Mouse (Mus musculus) hindbrain, embryonic 15.5 days (tissue): ENCODE measurements around the gene Camk1. TPM values are rescaled to one million over a fixed set of nuclear protein-coding genes. Genes with fewer than 3 reads are reported as not detected.

ENCODE experiments used
- ATAC-seq: fragments of 200-750 bp; cut with Nextera tagmentation; 2 replicates; pipeline ENCODE4 v1.8.0; 2017; ENCODE audit warnings: low read depth, moderate number of reproducible peaks, moderate TSS enrichment; ENCODE audit not compliant: low FRiP score
- H3K27ac ChIP-seq: fragments of 300-500 bp; sonication (generic); replicated peaks from 2 replicates; pipeline ENCODE4 v1.5.1; 2015; ENCODE audit warnings: mild to moderate bottlenecking, inconsistent platforms
- H3K27me3 ChIP-seq: fragments of 300-500 bp; sonication (generic); 2 replicates; pipeline ENCODE4 v1.6.1; 2015; ENCODE audit warnings: control low read depth, inconsistent platforms
- H3K36me3 ChIP-seq: fragments of 300-500 bp; sonication (generic); 2 replicates; pipeline ENCODE4 v1.6.1; 2015; ENCODE audit warnings: control low read depth, inconsistent platforms
- H3K4me1 ChIP-seq: fragments of 300-500 bp; sonication (generic); replicated peaks from 2 replicates; pipeline ENCODE4 v1.6.1; 2015; ENCODE audit warnings: control low read depth, inconsistent platforms
- H3K4me2 ChIP-seq: fragments of 300-500 bp; sonication (generic); 2 replicates; pipeline ENCODE4 v1.6.1; 2015; ENCODE audit warnings: moderate library complexity, mild to moderate bottlenecking, inconsistent platforms
- H3K4me3 ChIP-seq: fragments of 300-500 bp; sonication (generic); 2 replicates; pipeline ENCODE4 v1.5.1; 2015; ENCODE audit warnings: mild to moderate bottlenecking, inconsistent platforms
- H3K9ac ChIP-seq: fragments of 300-500 bp; sonication (generic); 2 replicates; pipeline ENCODE4 v1.6.1; 2015; ENCODE audit warnings: inconsistent platforms
- H3K9me3 ChIP-seq: fragments of 300-500 bp; sonication (generic); 2 replicates; pipeline ENCODE4 v1.6.1; 2016; ENCODE audit warnings: control low read depth, inconsistent platforms
- WGBS: fragments of 180-500 bp; shearing (Covaris S2); methylation state at CpG from one replicate; pipeline ENCODE4 v1.1.7; 2015; 5-methylcytosine and 5-hydroxymethylcytosine counted together
- polyA plus RNA-seq: library from polyadenylated mRNA; unstranded; fragments of >200 nt; fragmentation: Nextera tagmentation; extraction: Ambion mirVana; gene quantifications from 2 replicates; pipeline ENCODE4 v1.2.1, GENCODE M21; 2015

Gene Camk1
- polyA plus RNA-seq, 1 experiment from 2014 or later = 117 TPM

- Histone ChIP-seq H3K4me1 (no peaks in the 10 kb centered on the region), H3K4me2 (no peak overlapping the region), H3K9ac (no peak overlapping the region), H3K36me3 (no peaks in the 10 kb centered on the region), H3K4me3 (no peak overlapping the region), H3K9me3 (no peaks in the 10 kb centered on the region), H3K27me3 (no peaks in the 10 kb centered on the region), H3K27ac (no peak overlapping the region)
- 66% methylated on average over 6 of the region's 6 CpGs for WGBS
- no peak for ATAC-seq
These were observed 53.4 kb downstream of the Camk1 start for GRCm38 (mm10) chr6:113290346-113290745.

GRCm38 (mm10) chr6:113289346-113289745 lies 54.4 kb downstream of the Camk1 start:
- no peaks in the 10 kb centered on the region for H3K4me1 ChIP-seq
- no peak overlapping the region for H3K9ac ChIP-seq
- no peaks in the 10 kb centered on the region for H3K36me3 ChIP-seq
- H3K4me3 ChIP-seq = no peak overlapping the region
- ATAC-seq = no peak
- no peak overlapping the region for H3K4me2 ChIP-seq
- H3K27me3 ChIP-seq = peaks cover 6% of the 10 kb centered on the region
- WGBS = 90% methylated on average over 15 of the region's 15 CpGs
- H3K9me3 ChIP-seq = no peaks in the 10 kb centered on the region
- no peak overlapping the region for H3K27ac ChIP-seq

GRCm38 (mm10) chr6:113287236-113287635 lies 56.5 kb downstream of the Camk1 start:
- no peak for ATAC-seq
- peaks cover 9% of the 10 kb centered on the region for H3K4me1 ChIP-seq
- H3K9ac ChIP-seq = no peak overlapping the region
- H3K4me2 ChIP-seq = no peak overlapping the region
- H3K27ac ChIP-seq = no peak overlapping the region
- peaks cover 24% of the 10 kb centered on the region for H3K27me3 ChIP-seq
- no peak overlapping the region for H3K4me3 ChIP-seq
- H3K36me3 ChIP-seq = no peaks in the 10 kb centered on the region
- H3K9me3 ChIP-seq = no peaks in the 10 kb centered on the region
- 76% methylated on average over 4 of the region's 4 CpGs for WGBS

- H3K9ac ChIP-seq = no peak overlapping the region
- no peak for ATAC-seq
- H3K27ac ChIP-seq = no peak overlapping the region
- H3K4me2 ChIP-seq = no peak overlapping the region
- WGBS = 56% methylated on average over 1 of the region's 1 CpGs
- peaks cover 33% of the 10 kb centered on the region for H3K27me3 ChIP-seq
- no peaks in the 10 kb centered on the region for H3K9me3 ChIP-seq
- H3K4me1 ChIP-seq = peaks cover 16% of the 10 kb centered on the region
- no peak overlapping the region for H3K4me3 ChIP-seq
- H3K36me3 ChIP-seq = no peaks in the 10 kb centered on the region
These were observed 57.5 kb downstream of the Camk1 start for GRCm38 (mm10) chr6:113286316-113286715.

- Histone ChIP-seq H3K4me2 (no peak overlapping the region), H3K27me3 (peaks cover 36% of the 10 kb centered on the region), H3K9ac (no peak overlapping the region), H3K4me3 (no peak overlapping the region), H3K9me3 (no peaks in the 10 kb centered on the region), H3K27ac (no peak overlapping the region), H3K4me1 (peaks cover 16% of the 10 kb centered on the region), H3K36me3 (peaks cover 7% of the 10 kb centered on the region; the same call in 1 of the 2 replicates)
- WGBS = 83% methylated on average over 3 of the region's 3 CpGs
- no peak for ATAC-seq
These were observed 58.9 kb downstream of the Camk1 start for GRCm38 (mm10) chr6:113284931-113285330.

Other genes with a start within 250 kb of the Camk1 start
- gene Lhfpl4, start 148.6 kb downstream of the Camk1 start, polyA plus RNA-seq = 61.5 and 66.2 TPM in 2 replicates
- 35.7 and 41.0 TPM in 2 replicates for gene Mtmr14, start 106.1 kb downstream of the Camk1 start, polyA plus RNA-seq
- 4.8 and 10.2 TPM in 2 replicates for gene Cpne9, start 61.7 kb downstream of the Camk1 start, polyA plus RNA-seq
- 16.3 and 17.1 TPM in 2 replicates for gene Brpf1, start 36.8 kb downstream of the Camk1 start, polyA plus RNA-seq
- 8.5 and 9.3 TPM in 2 replicates for gene Ogg1, start 17.0 kb downstream of the Camk1 start, polyA plus RNA-seq
- gene Tada3, start 33.9 kb upstream of the Camk1 start, polyA plus RNA-seq = 70.7 and 77.5 TPM in 2 replicates
- 413 and 423 TPM in 2 replicates for gene Arpc4, start 34.1 kb upstream of the Camk1 start, polyA plus RNA-seq
- gene Ttll3, start 45.3 kb upstream of the Camk1 start, polyA plus RNA-seq = 11.1 and 11.3 TPM in 2 replicates
- 18.7 and 23.3 TPM in 2 replicates for gene Rpusd3, start 75.4 kb upstream of the Camk1 start, polyA plus RNA-seq
- gene Cidec, start 91.8 kb upstream of the Camk1 start, polyA plus RNA-seq = not detected in 2 replicates
- gene Jagn1, start 98.6 kb upstream of the Camk1 start, polyA plus RNA-seq = 96.5 and 98.2 TPM in 2 replicates
- 0.09 and 0.21 TPM in 2 replicates for gene Il17re, start 114.5 kb upstream of the Camk1 start, polyA plus RNA-seq
- gene Il17rc, start 127.4 kb upstream of the Camk1 start, polyA plus RNA-seq = 3.2 and 4.6 TPM in 2 replicates
- gene Creld1, start 139.3 kb upstream of the Camk1 start, polyA plus RNA-seq = 77.8 and 92.7 TPM in 2 replicates
- 11.3 and 12.6 TPM in 2 replicates for gene Prrt3, start 157.9 kb upstream of the Camk1 start, polyA plus RNA-seq
- gene Emc3, start 187.7 kb upstream of the Camk1 start, polyA plus RNA-seq = 109 and 115 TPM in 2 replicates
- 2.0 and 2.6 TPM in 2 replicates for gene Fancd2, start 187.7 kb upstream of the Camk1 start, polyA plus RNA-seq